Mouse (Mus musculus): ENCODE results near the gene Gm26897. TPM values are rescaled to one million over a fixed set of nuclear protein-coding genes. Genes with fewer than 3 reads are reported as not detected.

Gm26897 gene
- polyA plus RNA-seq (2011; ENCODE audit: insufficient read depth, insufficient read length, low read depth, missing spikeins), result not detected in 2 replicates

GRCm38 (mm10) chr5:111733851-111734250 is at the start of gene Gm26897:
TSS of gene Gm26897 (plus strand) at chr5:111733924.
- H3K4me1 ChIP-seq (ENCODE audit: control insufficient read depth, insufficient read depth, low read length), result no peaks in the 10 kb centered on the region
- no peak within 1 kb of the TSS for H3K27ac ChIP-seq (ENCODE audit: insufficient read depth, low read length)
- H3K4me3 ChIP-seq (ENCODE audit: low read depth, low read length), result no peak within 1 kb of the TSS
- no peaks in the 10 kb centered on the region for H3K27me3 ChIP-seq (ENCODE audit: control insufficient read depth, insufficient read depth, low read length, poor library complexity, severe bottlenecking)
- no peaks in the 10 kb centered on the region for H3K9me3 ChIP-seq (replicated peaks; ENCODE audit: control insufficient read depth, insufficient read depth, low read length, poor library complexity, severe bottlenecking)
- no peak within 1 kb of the TSS for H3K9ac ChIP-seq (ENCODE audit: low read depth, poor library complexity, severe bottlenecking)
- no peak for TF ChIP-seq EP300 (IDR thresholded peaks at IDR 0.05; ENCODE audit: insufficient read depth, low read depth, low read length)
- TF ChIP-seq POLR2A (IDR thresholded peaks at IDR 0.05; ENCODE audit: insufficient read depth, low read length), result no peak
- TF ChIP-seq CTCF (IDR thresholded peaks at IDR 0.05; ENCODE audit: low read depth, low read length), result no peak
- H3K36me3 ChIP-seq (ENCODE audit: control insufficient read depth, insufficient read depth, low read length, poor library complexity, severe bottlenecking), result no peaks in the 10 kb centered on the region

- Histone ChIP-seq H3K9ac (ENCODE audit: low read depth, poor library complexity, severe bottlenecking) (no peak overlapping the region), H3K4me3 (ENCODE audit: low read depth, low read length) (no peak overlapping the region), H3K27ac (ENCODE audit: insufficient read depth, low read length) (no peak overlapping the region), H3K27me3 (ENCODE audit: control insufficient read depth, insufficient read depth, low read length, poor library complexity, severe bottlenecking) (no peaks in the 10 kb centered on the region), H3K4me1 (ENCODE audit: control insufficient read depth, insufficient read depth, low read length) (no peaks in the 10 kb centered on the region), H3K9me3 (replicated peaks; ENCODE audit: control insufficient read depth, insufficient read depth, low read length, poor library complexity, severe bottlenecking) (no peaks in the 10 kb centered on the region), H3K36me3 (ENCODE audit: control insufficient read depth, insufficient read depth, low read length, poor library complexity, severe bottlenecking) (no peaks in the 10 kb centered on the region)
- TF ChIP-seq POLR2A (IDR thresholded peaks at IDR 0.05; ENCODE audit: insufficient read depth, low read length) (no peak), CTCF (IDR thresholded peaks at IDR 0.05; ENCODE audit: low read depth, low read length) (no peak), EP300 (IDR thresholded peaks at IDR 0.05; ENCODE audit: insufficient read depth, low read depth, low read length) (no peak)
Measured at GRCm38 (mm10) chr5:111687370-111687769, 46.4 kb upstream of the Gm26897 start.

- TF ChIP-seq POLR2A (IDR thresholded peaks at IDR 0.05; ENCODE audit: insufficient read depth, low read length) (no peak), EP300 (IDR thresholded peaks at IDR 0.05; ENCODE audit: insufficient read depth, low read depth, low read length) (no peak), CTCF (IDR thresholded peaks at IDR 0.05; ENCODE audit: low read depth, low read length) (no peak)
- H3K4me3 ChIP-seq (ENCODE audit: low read depth, low read length), result no peak overlapping the region
- H3K9ac ChIP-seq (ENCODE audit: low read depth, poor library complexity, severe bottlenecking), result no peak overlapping the region
- no peaks in the 10 kb centered on the region for H3K27me3 ChIP-seq (ENCODE audit: control insufficient read depth, insufficient read depth, low read length, poor library complexity, severe bottlenecking)
- H3K9me3 ChIP-seq (replicated peaks; ENCODE audit: control insufficient read depth, insufficient read depth, low read length, poor library complexity, severe bottlenecking), result no peaks in the 10 kb centered on the region
- H3K4me1 ChIP-seq (ENCODE audit: control insufficient read depth, insufficient read depth, low read length), result no peaks in the 10 kb centered on the region
- no peaks in the 10 kb centered on the region for H3K36me3 ChIP-seq (ENCODE audit: control insufficient read depth, insufficient read depth, low read length, poor library complexity, severe bottlenecking)
- no peak overlapping the region for H3K27ac ChIP-seq (ENCODE audit: insufficient read depth, low read length)
Measured at GRCm38 (mm10) chr5:111688584-111688983, 45.1 kb upstream of the Gm26897 start.

- Histone ChIP-seq H3K9ac (ENCODE audit: low read depth, poor library complexity, severe bottlenecking) (no peak overlapping the region), H3K36me3 (ENCODE audit: control insufficient read depth, insufficient read depth, low read length, poor library complexity, severe bottlenecking) (no peaks in the 10 kb centered on the region), H3K4me1 (ENCODE audit: control insufficient read depth, insufficient read depth, low read length) (no peaks in the 10 kb centered on the region), H3K4me3 (ENCODE audit: low read depth, low read length) (no peak overlapping the region), H3K27ac (ENCODE audit: insufficient read depth, low read length) (no peak overlapping the region), H3K27me3 (ENCODE audit: control insufficient read depth, insufficient read depth, low read length, poor library complexity, severe bottlenecking) (no peaks in the 10 kb centered on the region), H3K9me3 (replicated peaks; ENCODE audit: control insufficient read depth, insufficient read depth, low read length, poor library complexity, severe bottlenecking) (no peaks in the 10 kb centered on the region)
- no peak for TF ChIP-seq CTCF (IDR thresholded peaks at IDR 0.05; ENCODE audit: low read depth, low read length)
- TF ChIP-seq EP300 (IDR thresholded peaks at IDR 0.05; ENCODE audit: insufficient read depth, low read depth, low read length), result no peak
- TF ChIP-seq POLR2A (IDR thresholded peaks at IDR 0.05; ENCODE audit: insufficient read depth, low read length), result no peak
Measured at GRCm38 (mm10) chr5:111697996-111698395, 35.7 kb upstream of the Gm26897 start.

- H3K4me1 ChIP-seq (ENCODE audit: control insufficient read depth, insufficient read depth, low read length), result no peaks in the 10 kb centered on the region
Measured at GRCm38 (mm10) chr5:111699711-111700303, 33.9 kb upstream of the Gm26897 start.

GRCm38 (mm10) chr5:111701634-111702329 is 31.9 kb upstream of the Gm26897 start:
- Histone ChIP-seq H3K36me3 (ENCODE audit: control insufficient read depth, insufficient read depth, low read length, poor library complexity, severe bottlenecking) (no peaks in the 10 kb centered on the region), H3K27ac (ENCODE audit: insufficient read depth, low read length) (no peak overlapping the region), H3K27me3 (ENCODE audit: control insufficient read depth, insufficient read depth, low read length, poor library complexity, severe bottlenecking) (no peaks in the 10 kb centered on the region), H3K9ac (ENCODE audit: low read depth, poor library complexity, severe bottlenecking) (no peak overlapping the region), H3K9me3 (replicated peaks; ENCODE audit: control insufficient read depth, insufficient read depth, low read length, poor library complexity, severe bottlenecking) (no peaks in the 10 kb centered on the region), H3K4me3 (ENCODE audit: low read depth, low read length) (no peak overlapping the region), H3K4me1 (ENCODE audit: control insufficient read depth, insufficient read depth, low read length) (no peaks in the 10 kb centered on the region)
- TF ChIP-seq CTCF (IDR thresholded peaks at IDR 0.05; ENCODE audit: low read depth, low read length) (no peak), POLR2A (IDR thresholded peaks at IDR 0.05; ENCODE audit: insufficient read depth, low read length) (no peak), EP300 (IDR thresholded peaks at IDR 0.05; ENCODE audit: insufficient read depth, low read depth, low read length) (no peak)

More at GRCm38 (mm10) chr5:111699711-111700303, 33.9 kb upstream of the Gm26897 start:
- H3K9ac ChIP-seq (ENCODE audit: low read depth, poor library complexity, severe bottlenecking), result no peak overlapping the region
- TF ChIP-seq EP300 (IDR thresholded peaks at IDR 0.05; ENCODE audit: insufficient read depth, low read depth, low read length), result no peak
- no peak for TF ChIP-seq CTCF (IDR thresholded peaks at IDR 0.05; ENCODE audit: low read depth, low read length)
- no peak for TF ChIP-seq POLR2A (IDR thresholded peaks at IDR 0.05; ENCODE audit: insufficient read depth, low read length)
- H3K36me3 ChIP-seq (ENCODE audit: control insufficient read depth, insufficient read depth, low read length, poor library complexity, severe bottlenecking), result no peaks in the 10 kb centered on the region
- H3K9me3 ChIP-seq (replicated peaks; ENCODE audit: control insufficient read depth, insufficient read depth, low read length, poor library complexity, severe bottlenecking), result no peaks in the 10 kb centered on the region
- H3K27ac ChIP-seq (ENCODE audit: insufficient read depth, low read length), result no peak overlapping the region
- H3K4me3 ChIP-seq (ENCODE audit: low read depth, low read length), result no peak overlapping the region
- H3K27me3 ChIP-seq (ENCODE audit: control insufficient read depth, insufficient read depth, low read length, poor library complexity, severe bottlenecking), result no peaks in the 10 kb centered on the region
